Mouse (Mus musculus): ENCODE data around the gene Ppil6. TPM values are rescaled to one million over a fixed set of nuclear protein-coding genes. Genes with fewer than 3 reads are reported as not detected.

The Ppil6 gene
- total RNA-seq, 2 experiments from 2014 or later: not detected

Other genes starting within 250 kb of the Ppil6 start
- 1 to 10 TPM; 7.3 to 7.6 TPM for gene Fig4, start 187.2 kb upstream of the Ppil6 start, total RNA-seq (2021)
- not detected for gene Ak9, start 186.5 kb upstream of the Ppil6 start, total RNA-seq (2021)
- gene Zbtb24, start 40.1 kb upstream of the Ppil6 start, total RNA-seq (2021): 1 to 10 TPM; 4.6 to 5.0 TPM
- gene Mical1, start 14.1 kb upstream of the Ppil6 start, total RNA-seq (2021): 1 to 10 TPM; 4.0 to 7.8 TPM
- gene Smpd2, start 70 bp upstream of the Ppil6 start, total RNA-seq (2021): 1 to 10 TPM; 9.2 to 9.9 TPM
- 100 to 1,000 TPM; 145 to 153 TPM for gene Cd164, start 29.0 kb downstream of the Ppil6 start, total RNA-seq (2021)
- 1 to 10 TPM; 1.0 TPM for gene Ccdc162, start 226.2 kb downstream of the Ppil6 start, total RNA-seq (2021)

All from gastrocnemius, adult 18-20 months (tissue).